Mouse (Mus musculus) MEL (cell line): ENCODE measurements around the gene Ccnk. TPM values are rescaled to one million over a fixed set of nuclear protein-coding genes. Genes with fewer than 3 reads are reported as not detected.

Source experiments
- DNase-seq: peaks from one replicate; pipeline ENCODE4 v3.0.0; 2011; ENCODE audit warnings: low read depth, low spot score
- H3K27ac ChIP-seq: 2 replicates; pipeline ENCODE4 v1.5.1; 2012; ENCODE audit warnings: low read depth, mild to moderate bottlenecking, control low read depth, low read length, moderate library complexity; ENCODE audit not compliant: control insufficient read depth
- H3K27me3 ChIP-seq, 2 experiments: fragments of 150-350 bp in 1 of 2; sonication (generic) in 1 of 2; 2 replicates each; pipeline ENCODE4 v1.6.1; 2012; ENCODE audit warnings: low read length in 2 of 2, mild to moderate bottlenecking in 2 of 2, improper control_type of control experiment in 1 of 2, moderate library complexity in 1 of 2; ENCODE audit not compliant: insufficient read depth in 2 of 2, control insufficient read depth in 1 of 2
- H3K36me3 ChIP-seq, 2 experiments: 2 replicates each; pipeline ENCODE4 v1.6.1; 2012 to 2014; ENCODE audit warnings: low read length in 2 of 2, improper control_type of control experiment in 1 of 2, inconsistent platforms in 1 of 2, mild to moderate bottlenecking in 1 of 2; ENCODE audit not compliant: insufficient read depth in 2 of 2, control insufficient read depth in 1 of 2
- H3K4me1 ChIP-seq, 2 experiments: fragments of 150-350 bp in 1 of 2; sonication (generic) in 1 of 2; 2 replicates each; pipeline ENCODE4 v1.6.1; 2012; ENCODE audit warnings: low read length in 2 of 2, improper control_type of control experiment in 1 of 2, mild to moderate bottlenecking in 1 of 2; ENCODE audit not compliant: insufficient read depth in 2 of 2, control insufficient read depth in 1 of 2
- H3K4me3 ChIP-seq, 2 experiments: fragments of 150-350 bp in 1 of 2; sonication (generic) in 1 of 2; 2 replicates each; pipeline ENCODE4 v1.5.1; 2012; ENCODE audit warnings: low read depth in 2 of 2, low read length in 2 of 2, mild to moderate bottlenecking in 2 of 2, moderate library complexity in 2 of 2, control low read depth in 1 of 2, improper control_type of control experiment in 1 of 2; ENCODE audit not compliant: control insufficient read depth in 1 of 2, insufficient read depth in 1 of 2
- H3K79me2 ChIP-seq: 2 replicates; pipeline ENCODE4 v1.6.1; 2012; ENCODE audit warnings: mild to moderate bottlenecking, low read length, moderate library complexity; ENCODE audit not compliant: control insufficient read depth, poor library complexity, insufficient read depth
- H3K9ac ChIP-seq: 2 replicates; pipeline ENCODE4 v1.6.1; 2012; ENCODE audit warnings: low read depth, mild to moderate bottlenecking, control low read depth, low read length, moderate library complexity; ENCODE audit not compliant: control insufficient read depth, poor library complexity, severe bottlenecking
- H3K9me3 ChIP-seq: fragments of 150-350 bp; sonication (generic); replicated peaks from 2 replicates; pipeline ENCODE4 v1.6.1; 2012; ENCODE audit warnings: mild to moderate bottlenecking, low read length, improper control_type of control experiment, moderate library complexity; ENCODE audit not compliant: insufficient read depth
- BHLHE40 ChIP-seq: IDR thresholded peaks from 2 replicates; pipeline ENCODE4 v1.6.1; 2012; ENCODE audit warnings: low read depth, mild to moderate bottlenecking, inconsistent platforms, low read length, improper control_type of control experiment, borderline replicate concordance
- CHD2 ChIP-seq: IDR thresholded peaks from 2 replicates; pipeline ENCODE4 v1.6.1; 2011; ENCODE audit warnings: low read length, improper control_type of control experiment
- CTCF ChIP-seq, 3 experiments: IDR thresholded peaks in 2 of 3; conservative IDR thresholded peaks in 1 of 3; 2 replicates each; pipeline ENCODE4 v1.5.1; 2011 to 2012; ENCODE audit warnings: low read length in 3 of 3, low read depth in 2 of 3, mild to moderate bottlenecking in 2 of 3, improper control_type of control experiment in 1 of 3, inconsistent platforms in 1 of 3, mixed read lengths in 1 of 3, moderate library complexity in 1 of 3; ENCODE audit not compliant: control insufficient read depth in 1 of 3, insufficient read depth in 1 of 3, poor library complexity in 1 of 3, severe bottlenecking in 1 of 3
- E2F4 ChIP-seq: IDR thresholded peaks from 2 replicates; pipeline ENCODE4 v1.6.1; 2011; ENCODE audit warnings: low read depth, low read length, improper control_type of control experiment, borderline replicate concordance
- EP300 ChIP-seq, 2 experiments: IDR thresholded peaks; 2 replicates each; pipeline ENCODE4 v1.6.1; 2011; ENCODE audit warnings: improper control_type of control experiment in 2 of 2, low read length in 2 of 2, low read depth in 1 of 2, mild to moderate bottlenecking in 1 of 2
- ETS1 ChIP-seq: IDR thresholded peaks from 2 replicates; pipeline ENCODE4 v1.6.1; 2012; ENCODE audit warnings: low read depth, mild to moderate bottlenecking, inconsistent platforms, low read length, improper control_type of control experiment, moderate library complexity
- GATA1 ChIP-seq: IDR thresholded peaks from 2 replicates; pipeline ENCODE4 v1.6.1; 2011; ENCODE audit warnings: low read depth, low read length, improper control_type of control experiment
- JUND ChIP-seq: IDR thresholded peaks from 2 replicates; pipeline ENCODE4 v1.6.1; 2011; ENCODE audit warnings: low read depth, mild to moderate bottlenecking, improper control_type of control experiment, low read length
- KAT2A ChIP-seq: conservative IDR thresholded peaks from 2 replicates; pipeline ENCODE4 v1.6.1; 2012; ENCODE audit warnings: low read depth, low read length, improper control_type of control experiment, inconsistent platforms
- MAFK ChIP-seq: IDR thresholded peaks from 2 replicates; pipeline ENCODE4 v1.6.1; 2011; ENCODE audit warnings: low read depth, mild to moderate bottlenecking, low read length, improper control_type of control experiment, borderline replicate concordance
- MAX ChIP-seq: IDR thresholded peaks from 2 replicates; pipeline ENCODE4 v1.6.1; 2011; ENCODE audit warnings: low read length, improper control_type of control experiment
- MXI1 ChIP-seq: IDR thresholded peaks from 2 replicates; pipeline ENCODE4 v1.6.1; 2011; ENCODE audit warnings: mild to moderate bottlenecking, low read depth, low read length, improper control_type of control experiment
- MYB ChIP-seq: IDR thresholded peaks from 2 replicates; pipeline ENCODE4 v1.6.1; 2011; ENCODE audit warnings: mild to moderate bottlenecking, low read depth, low read length, improper control_type of control experiment
- MYC ChIP-seq: IDR thresholded peaks from 2 replicates; pipeline ENCODE4 v1.6.1; 2011; ENCODE audit warnings: low read depth, mild to moderate bottlenecking, low read length, improper control_type of control experiment, moderate library complexity
- NELFE ChIP-seq: IDR thresholded peaks from 2 replicates; pipeline ENCODE4 v1.6.1; 2011; ENCODE audit warnings: low read depth, low read length, improper control_type of control experiment
- POLR2A ChIP-seq, 2 experiments: IDR thresholded peaks; 2 replicates each; pipeline ENCODE4 v1.6.1; 2011 to 2012; ENCODE audit warnings: low read length in 2 of 2, mild to moderate bottlenecking in 2 of 2, control low read depth in 1 of 2, improper control_type of control experiment in 1 of 2, low read depth in 1 of 2, moderate library complexity in 1 of 2; ENCODE audit not compliant: control insufficient read depth in 1 of 2, insufficient read depth in 1 of 2, poor library complexity in 1 of 2
- RAD21 ChIP-seq: IDR thresholded peaks from 2 replicates; pipeline ENCODE4 v1.6.1; 2011; ENCODE audit warnings: mild to moderate bottlenecking, low read depth, low read length, improper control_type of control experiment
- SIN3A ChIP-seq: IDR thresholded peaks from 2 replicates; pipeline ENCODE4 v1.6.1; 2012; ENCODE audit warnings: low read length, improper control_type of control experiment, inconsistent platforms
- TAL1 ChIP-seq: IDR thresholded peaks from 2 replicates; pipeline ENCODE4 v1.6.1; 2012; ENCODE audit warnings: mild to moderate bottlenecking, inconsistent platforms, low read length, moderate library complexity, mixed read lengths
- TBP ChIP-seq: IDR thresholded peaks from 2 replicates; pipeline ENCODE4 v1.8.0; 2011; ENCODE audit warnings: low read depth, low read length, improper control_type of control experiment
- TCF12 ChIP-seq: IDR thresholded peaks from 2 replicates; pipeline ENCODE4 v1.6.1; 2014; ENCODE audit warnings: low read depth, mild to moderate bottlenecking, inconsistent platforms, low read length, improper control_type of control experiment, moderate library complexity
- UBTF ChIP-seq: IDR thresholded peaks from 2 replicates; pipeline ENCODE4 v1.6.1; 2012; ENCODE audit warnings: low read depth, mild to moderate bottlenecking, inconsistent platforms, low read length, improper control_type of control experiment, moderate library complexity, borderline replicate concordance; ENCODE audit not compliant: insufficient read depth
- USF1 ChIP-seq: IDR thresholded peaks from 2 replicates; pipeline ENCODE4 v1.6.1; 2014; ENCODE audit warnings: low read depth, mild to moderate bottlenecking, inconsistent platforms, low read length, improper control_type of control experiment, moderate library complexity
- ZKSCAN1 ChIP-seq: IDR thresholded peaks from 2 replicates; pipeline ENCODE4 v1.6.1; 2012; ENCODE audit warnings: low read depth, mild to moderate bottlenecking, inconsistent platforms, low read length, improper control_type of control experiment, moderate library complexity
- ZMIZ1 ChIP-seq: IDR thresholded peaks from 2 replicates; pipeline ENCODE4 v1.6.1; 2012; ENCODE audit warnings: low read depth, mild to moderate bottlenecking, inconsistent platforms, low read length, improper control_type of control experiment, moderate library complexity
- polyA plus RNA-seq, 2 experiments: library from polyadenylated mRNA; stranded (reverse) in 1 of 2; unstranded in 1 of 2; fragments of >175 nt in 1 of 2; fragments of >200 nt in 1 of 2; gene quantifications; 2 replicates each; pipeline versions ENCODE4 v1.2.1 to v1.2.4; 2012; ENCODE audit warnings: low replicate concordance in 2 of 2, low read depth in 1 of 2; ENCODE audit not compliant: insufficient read length in 2 of 2, insufficient read depth in 1 of 2, missing spikeins in 1 of 2
- total RNA-seq: library from RNA; depleted of rRNA; stranded (reverse); fragments of 300-350 nt; gene quantifications from 2 replicates; pipeline ENCODE4 v1.2.3, GENCODE M21; 2012

Ccnk gene
- total and polyA plus RNA-seq, 3 experiments, result 7.6 to 69.6 (median 62.8) TPM

DNA sequence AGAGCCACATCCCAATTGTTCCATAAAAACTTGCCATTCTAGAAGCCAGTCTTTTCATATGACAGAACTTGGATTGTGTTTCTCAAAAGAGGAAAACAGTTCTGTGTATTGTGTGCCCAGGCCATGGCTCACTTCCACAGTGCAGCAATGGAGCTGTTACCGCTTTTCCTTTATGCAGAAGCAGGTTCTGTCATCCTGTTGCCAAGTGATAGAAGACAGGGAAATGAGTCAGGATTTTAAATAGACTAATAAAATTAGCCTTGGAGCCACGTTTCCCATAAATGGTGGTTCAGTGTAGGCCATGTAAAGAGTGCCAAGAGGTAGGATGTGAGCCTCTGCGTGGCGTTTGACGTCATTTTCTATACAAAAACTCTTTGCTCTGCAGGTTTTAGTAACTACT, 14.5 kb downstream of the Ccnk start:
- Histone ChIP-seq H3K4me3 (no peak overlapping the region), H3K9me3 (no peaks in the 10 kb centered on the region), H3K36me3 (peaks cover 0 to 15% of the 10 kb centered on the region in 2 experiments; a peak in 2 of 4 replicates), H3K4me1 (no peaks in the 10 kb centered on the region), H3K79me2 (no peaks in the 10 kb centered on the region), H3K27ac (no peak overlapping the region), H3K27me3 (no peaks in the 10 kb centered on the region), H3K9ac (no peak overlapping the region)
- DNase-seq, result no peak
- TF ChIP-seq ETS1 (no peak), MXI1 (no peak), GATA1 (no peak)

DNA sequence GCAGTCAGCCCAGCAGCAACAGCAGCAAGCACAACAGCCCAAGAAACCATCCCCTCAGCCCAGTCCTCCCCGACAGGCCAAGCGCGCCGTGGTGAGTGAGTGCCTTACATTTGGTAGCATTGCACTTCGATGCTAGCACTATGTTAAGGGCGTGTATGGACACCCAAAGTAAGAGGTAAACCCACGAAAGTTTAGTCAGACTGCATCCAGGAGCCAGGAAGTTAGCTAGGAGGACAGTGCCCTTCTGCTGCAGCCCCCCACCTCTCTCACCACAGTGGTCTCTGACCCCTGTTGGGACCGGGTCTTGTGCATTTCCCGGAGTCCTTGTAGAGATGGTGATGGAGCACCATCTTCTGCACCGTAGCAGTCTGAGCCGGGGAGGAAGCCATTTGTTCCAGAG, 16.4 kb downstream of the Ccnk start:
- Histone ChIP-seq H3K27ac (no peak overlapping the region), H3K4me3 (no peak overlapping the region), H3K9me3 (no peaks in the 10 kb centered on the region)
- TF ChIP-seq MYC (no peak), TCF12 (no peak), EP300 (IDR thresholded peaks at IDR 0.05; ENCODE audit: low read depth in 1 of 2, low read length in 2 of 2) (no peak), MYB (no peak), SIN3A (no peak), USF1 (no peak), MAX (no peak), TBP (no peak), UBTF (no peak), E2F4 (no peak)
- TF ChIP-seq, all 39 proteins: peak for 0
- Histone ChIP-seq H3K36me3 (peaks cover 0 to 10% of the 10 kb centered on the region in 2 experiments; a peak in 2 of 4 replicates), H3K27me3 (no peaks in the 10 kb centered on the region), H3K9ac (no peak overlapping the region), H3K4me1 (no peaks in the 10 kb centered on the region), H3K79me2 (no peaks in the 10 kb centered on the region)
- DNase-seq, result no peak

DNA sequence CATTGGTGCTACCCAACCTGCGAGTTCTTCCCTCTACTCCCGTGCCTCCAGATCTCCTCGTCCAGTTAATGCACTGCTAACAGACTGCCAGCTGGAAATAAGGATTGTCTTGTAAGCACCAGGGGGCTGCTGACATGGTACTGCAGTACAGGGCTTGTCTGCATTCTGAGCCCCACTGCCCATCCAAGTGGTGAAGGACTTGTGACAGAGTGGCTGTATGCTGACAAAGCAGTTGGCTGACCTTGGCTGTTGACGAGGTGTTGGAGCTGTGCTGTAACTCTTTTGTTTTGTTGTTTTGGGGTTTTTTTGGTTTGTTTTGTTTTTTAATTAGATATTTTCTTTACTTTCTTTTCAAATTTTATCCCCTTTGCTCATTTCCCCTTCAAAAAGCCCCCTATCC, 19.1 kb downstream of the Ccnk start:
- Histone ChIP-seq H3K9ac (no peak overlapping the region), H3K9me3 (no peaks in the 10 kb centered on the region), H3K79me2 (no peaks in the 10 kb centered on the region), H3K4me1 (no peaks in the 10 kb centered on the region), H3K27me3 (no peaks in the 10 kb centered on the region), H3K27ac (no peak overlapping the region), H3K4me3 (no peak overlapping the region), H3K36me3 (peaks cover 0 to 10% of the 10 kb centered on the region in 2 experiments; a peak in 2 of 4 replicates)
- no peak for TF ChIP-seq POLR2A (IDR thresholded peaks at IDR 0.05; ENCODE audit: control insufficient read depth in 1 of 2, insufficient read depth in 1 of 2, low read depth in 1 of 2, low read length in 2 of 2, poor library complexity in 1 of 2)
- TF ChIP-seq CTCF (IDR thresholded peaks at IDR 0.05 in 2 of 3, conservative IDR thresholded peaks at IDR 0.05 in 1 of 3; ENCODE audit: control insufficient read depth in 1 of 3, insufficient read depth in 1 of 3, low read depth in 2 of 3, low read length in 3 of 3, poor library complexity in 1 of 3, severe bottlenecking in 1 of 3), result no peak
- no peak for TF ChIP-seq CHD2
- no peak for TF ChIP-seq MAFK
- no peak for TF ChIP-seq BHLHE40
- no peak for TF ChIP-seq ZMIZ1
- TF ChIP-seq TBP, result no peak
- no peak for TF ChIP-seq KAT2A
- TF ChIP-seq RAD21, result no peak
- TF ChIP-seq USF1, result no peak
- TF ChIP-seq NELFE, result no peak
- no peak for TF ChIP-seq JUND
- no peak for TF ChIP-seq ZKSCAN1
- TF ChIP-seq E2F4, result no peak
- TF ChIP-seq TAL1, result no peak
- no peak for DNase-seq
